Mouse (Mus musculus): ENCODE data around the gene 1700028K03Rik. TPM values are rescaled to one million over a fixed set of nuclear protein-coding genes. Genes with fewer than 3 reads are reported as not detected.

The 1700028K03Rik gene
- 0.06 TPM in 1 of 2 replicates, not detected in the other for total RNA-seq (2021)
- long read RNA-seq, result 0 reads

- no peak for DNase-seq
Measured at GRCm38 (mm10) chr5:107534581-107534980, at the start of gene 1700028K03Rik. Gene 1700028K03Rik, plus strand, starts transcription at chr5:107534709.

- DNase-seq, result no peak
Measured at GRCm38 (mm10) chr5:107488996-107489395, 45.5 kb upstream of the 1700028K03Rik start.

- no peak for DNase-seq
Measured at GRCm38 (mm10) chr5:107491036-107491435, 43.5 kb upstream of the 1700028K03Rik start.

GRCm38 (mm10) chr5:107492471-107492870 is 42.0 kb upstream of the 1700028K03Rik start:
- no peak for DNase-seq

- DNase-seq, result no peak
Measured at GRCm38 (mm10) chr5:107494759-107495158, 39.8 kb upstream of the 1700028K03Rik start.

GRCm38 (mm10) chr5:107496047-107496446 is 38.5 kb upstream of the 1700028K03Rik start:
- DNase-seq, result no peak

GRCm38 (mm10) chr5:107497519-107498501 is 36.7 kb upstream of the 1700028K03Rik start:
- DNase-seq, result no peak

GRCm38 (mm10) chr5:107498806-107499310 is 35.7 kb upstream of the 1700028K03Rik start:
- DNase-seq, result no peak

GRCm38 (mm10) chr5:107499891-107500535 is 34.5 kb upstream of the 1700028K03Rik start:
- no peak for DNase-seq

GRCm38 (mm10) chr5:107500741-107501140 is 33.8 kb upstream of the 1700028K03Rik start:
- no peak for DNase-seq

- no peak for DNase-seq
Measured at GRCm38 (mm10) chr5:107507321-107507720, 27.2 kb upstream of the 1700028K03Rik start, which contains the start of gene Gm42669. Gene Gm42669, plus strand, starts transcription at chr5:107507621.

- no peak for DNase-seq
Measured at GRCm38 (mm10) chr5:107510503-107510902, 24.0 kb upstream of the 1700028K03Rik start.

GRCm38 (mm10) chr5:107511326-107511725 is 23.2 kb upstream of the 1700028K03Rik start:
- DNase-seq, result no peak

- DNase-seq, result peak; percentile 70
Measured at GRCm38 (mm10) chr5:107513583-107513982, 20.9 kb upstream of the 1700028K03Rik start.

- no peak for DNase-seq
Measured at GRCm38 (mm10) chr5:107515453-107515852, 19.1 kb upstream of the 1700028K03Rik start.

GRCm38 (mm10) chr5:107516087-107516486 is 18.4 kb upstream of the 1700028K03Rik start:
- no peak for DNase-seq

GRCm38 (mm10) chr5:107518602-107519001 is 15.9 kb upstream of the 1700028K03Rik start:
- DNase-seq, result no peak

- DNase-seq, result no peak
Measured at GRCm38 (mm10) chr5:107521386-107521785, 13.1 kb upstream of the 1700028K03Rik start.

- DNase-seq, result no peak
Measured at GRCm38 (mm10) chr5:107521897-107522296, 12.6 kb upstream of the 1700028K03Rik start.

- no peak for DNase-seq
Measured at GRCm38 (mm10) chr5:107524281-107524680, 10.2 kb upstream of the 1700028K03Rik start.

- no peak for DNase-seq
Measured at GRCm38 (mm10) chr5:107528856-107529255, 5.7 kb upstream of the 1700028K03Rik start.

GRCm38 (mm10) chr5:107533590-107533989 is 919 bp upstream of the 1700028K03Rik start:
- DNase-seq, result no peak

GRCm38 (mm10) chr5:107541696-107542095 is 7.2 kb downstream of the 1700028K03Rik start:
- DNase-seq, result no peak

Data from adrenal gland, postnatal 25 days (tissue).